Mouse (Mus musculus): ENCODE data around the gene Mettl25.

The Mettl25 gene

GRCm38 (mm10) chr10:105746019-105746418 is 95.2 kb downstream of the Mettl25 start:
- DNase-seq: no peak

DNA sequence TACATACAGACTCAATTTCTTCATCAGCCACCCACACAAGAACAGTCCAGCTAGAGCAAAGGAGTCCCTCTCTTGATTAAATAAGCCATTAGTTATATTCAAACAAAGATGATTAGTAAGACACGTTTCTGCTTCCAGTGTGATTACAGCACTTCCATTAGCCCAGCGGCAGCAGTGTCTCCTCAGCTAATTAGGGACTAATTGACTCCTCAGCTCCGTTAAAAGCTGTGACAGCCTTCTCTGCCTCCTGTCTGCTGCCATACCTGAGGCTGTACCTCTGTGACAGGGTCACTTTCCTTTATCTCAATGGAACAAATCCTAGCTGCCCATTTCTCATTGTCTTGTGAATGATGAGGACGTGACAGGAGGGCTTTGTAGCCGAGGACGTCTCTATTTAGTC is 99.4 kb downstream of the Mettl25 start:
- no peak for DNase-seq

DNA sequence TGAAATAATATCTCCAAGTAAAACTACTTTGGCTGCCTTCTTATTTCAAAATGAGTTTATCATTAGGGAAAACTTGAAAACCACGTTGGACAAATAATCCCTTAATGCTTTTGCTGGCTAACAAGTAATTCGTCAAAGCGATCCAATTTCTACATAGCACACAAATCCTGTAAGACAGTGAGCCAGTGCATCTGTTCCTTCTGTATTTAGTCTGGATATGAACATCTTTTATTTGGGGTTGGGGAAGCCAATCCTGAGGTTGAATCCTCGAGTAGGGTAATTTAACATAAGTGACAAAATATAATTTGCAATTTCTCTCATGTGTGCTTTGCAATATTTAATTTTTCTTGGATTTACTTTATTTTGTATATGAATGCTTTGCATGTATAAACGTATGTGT is 102.2 kb downstream of the Mettl25 start:
- no peak for DNase-seq

DNA sequence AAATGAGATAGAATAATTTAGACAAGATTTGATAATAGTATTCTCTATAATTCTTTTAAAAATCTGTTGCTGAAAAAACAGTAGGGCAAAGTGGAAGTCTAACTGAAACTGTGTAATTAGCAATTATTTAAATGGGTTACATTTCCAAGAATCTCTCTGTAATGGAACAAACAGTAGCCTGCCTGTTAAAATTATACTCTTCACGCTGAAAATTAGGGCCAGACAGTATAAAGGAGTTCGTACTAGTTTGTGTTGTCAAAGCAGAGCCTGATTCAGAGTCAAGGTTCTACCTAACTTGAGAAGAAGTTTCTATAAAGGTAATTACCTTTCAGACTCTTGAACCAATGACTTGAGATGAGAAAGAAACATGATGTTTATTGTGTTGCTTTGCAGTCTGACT is 113.4 kb downstream of the Mettl25 start:
- no peak for DNase-seq

GRCm38 (mm10) chr10:105727353-105727752 is 113.8 kb downstream of the Mettl25 start:
- no peak for DNase-seq

GRCm38 (mm10) chr10:105714844-105715243 is 126.3 kb downstream of the Mettl25 start:
- no peak for DNase-seq

DNA sequence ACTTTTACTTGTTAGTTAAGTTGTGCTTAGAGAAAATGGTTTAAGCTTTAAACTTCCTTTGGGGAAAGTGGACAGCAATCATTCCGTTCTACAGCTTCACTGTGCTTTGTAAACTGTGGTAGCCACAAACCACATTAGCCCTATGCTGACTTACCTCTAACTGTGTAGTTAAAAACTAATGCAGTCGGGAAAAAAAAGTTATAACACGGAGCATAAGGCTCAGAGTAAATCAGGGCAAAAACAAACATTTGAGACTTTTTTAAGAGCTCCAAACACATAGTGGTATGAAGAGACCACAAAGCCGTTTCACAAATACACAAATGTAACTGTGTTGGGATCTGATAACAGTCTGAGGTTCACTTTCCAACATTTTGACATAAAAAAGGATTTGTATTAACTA is 126.8 kb downstream of the Mettl25 start:
- DNase-seq: no peak

DNA sequence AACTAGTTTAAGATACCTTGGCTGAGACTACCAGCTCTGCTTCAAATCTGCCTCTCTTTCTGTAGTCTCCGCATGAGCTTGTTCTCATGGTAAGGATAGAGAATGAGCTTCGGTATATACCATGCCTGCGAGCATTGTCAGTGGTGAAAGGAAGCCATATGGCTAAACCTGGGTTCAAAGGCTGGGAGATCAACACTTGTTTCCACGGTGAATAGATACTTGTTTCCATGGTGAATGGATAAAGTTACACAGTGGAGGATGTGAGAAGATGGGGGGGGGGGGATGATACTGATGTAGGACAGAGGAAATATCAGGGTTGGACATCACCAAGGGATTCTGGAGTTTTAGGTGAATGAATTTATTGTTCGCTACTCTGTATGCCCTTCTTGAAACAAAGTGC is 128.0 kb downstream of the Mettl25 start:
- DNase-seq: no peak
